Mouse (Mus musculus) left cerebral cortex, adult 11 months (tissue): Measurements from ENCODE around the gene Iqsec3.

Experiments
- DNase-seq: peaks from one replicate; pipeline ENCODE4 v3.0.0; 2022; ENCODE audit warnings: low spot score

The Iqsec3 gene

GRCm38 (mm10) chr6:121473093-121473821 lies at the start of gene Iqsec3:
Iqsec3 (minus strand) TSS chr6:121473678.
- DNase-seq = peak; percentile 71

- DNase-seq = no peak
Measured at GRCm38 (mm10) chr6:121522106-121522705, 48.7 kb upstream of the Iqsec3 start.

GRCm38 (mm10) chr6:121521030-121521429 lies 47.6 kb upstream of the Iqsec3 start:
- no peak for DNase-seq

- DNase-seq = no peak
Measured at GRCm38 (mm10) chr6:121519896-121520295, 46.4 kb upstream of the Iqsec3 start.

- no peak for DNase-seq
Measured at GRCm38 (mm10) chr6:121519266-121519810, 45.9 kb upstream of the Iqsec3 start.

GRCm38 (mm10) chr6:121517726-121518125 lies 44.2 kb upstream of the Iqsec3 start:
- DNase-seq = no peak

GRCm38 (mm10) chr6:121510381-121510780 lies 36.9 kb upstream of the Iqsec3 start:
- no peak for DNase-seq

- DNase-seq = no peak
Measured at GRCm38 (mm10) chr6:121509871-121510270, 36.4 kb upstream of the Iqsec3 start.

- DNase-seq = no peak
Measured at GRCm38 (mm10) chr6:121508266-121508665, 34.8 kb upstream of the Iqsec3 start.

GRCm38 (mm10) chr6:121501044-121501638 lies 27.7 kb upstream of the Iqsec3 start:
- no peak for DNase-seq

GRCm38 (mm10) chr6:121499856-121500255 lies 26.4 kb upstream of the Iqsec3 start:
- no peak for DNase-seq

GRCm38 (mm10) chr6:121498819-121499535 lies 25.5 kb upstream of the Iqsec3 start:
- no peak for DNase-seq

GRCm38 (mm10) chr6:121495606-121496005 lies 22.1 kb upstream of the Iqsec3 start:
- DNase-seq = no peak

GRCm38 (mm10) chr6:121495026-121495425 lies 21.5 kb upstream of the Iqsec3 start:
- no peak for DNase-seq

- DNase-seq = no peak
Measured at GRCm38 (mm10) chr6:121494319-121494718, 20.8 kb upstream of the Iqsec3 start.

GRCm38 (mm10) chr6:121491339-121491738 lies 17.9 kb upstream of the Iqsec3 start:
- DNase-seq = no peak

- DNase-seq = no peak
Measured at GRCm38 (mm10) chr6:121472273-121472672, 1.2 kb downstream of the Iqsec3 start.

- no peak for DNase-seq
Measured at GRCm38 (mm10) chr6:121468235-121468634, 5.2 kb downstream of the Iqsec3 start.

- no peak for DNase-seq
Measured at GRCm38 (mm10) chr6:121462628-121463340, 10.7 kb downstream of the Iqsec3 start.

- no peak for DNase-seq
Measured at GRCm38 (mm10) chr6:121457381-121457780, 16.1 kb downstream of the Iqsec3 start.

- no peak for DNase-seq
Measured at GRCm38 (mm10) chr6:121456651-121457050, 16.8 kb downstream of the Iqsec3 start.
